Mouse (Mus musculus) heart, embryonic 14.5 days (tissue): ENCODE measurements around the gene Lama5. TPM values are rescaled to one million over a fixed set of nuclear protein-coding genes. Genes with fewer than 3 reads are reported as not detected.

Experiments
- ATAC-seq: fragments of 200-750 bp; cut with Nextera tagmentation; 2 replicates; pipeline ENCODE4 v1.8.0; 2017; ENCODE audit warnings: low read depth, moderate TSS enrichment; ENCODE audit not compliant: insufficient number of reproducible peaks, insufficient read depth, low FRiP score
- H3K27ac ChIP-seq, 2 experiments: fragments of 200-500 bp in 1 of 2; fragments of 300-500 bp in 1 of 2; sonication (generic) in 1 of 2; replicated peaks in 1 of 2; 2 replicates each; pipeline ENCODE4 v1.5.1; 2012 to 2014; ENCODE audit warnings: low read depth in 2 of 2, low read length in 2 of 2, control low read depth in 1 of 2, mild to moderate bottlenecking in 1 of 2, mixed read lengths in 1 of 2; ENCODE audit not compliant: control insufficient read depth in 1 of 2, insufficient read depth in 1 of 2
- H3K27me3 ChIP-seq: fragments of 300-500 bp; sonication (generic); 2 replicates; pipeline ENCODE4 v1.6.1; 2014; ENCODE audit warnings: mild to moderate bottlenecking, low read length, control low read depth; ENCODE audit not compliant: control insufficient read depth, insufficient read depth
- H3K36me3 ChIP-seq: fragments of 300-500 bp; sonication (generic); 2 replicates; pipeline ENCODE4 v1.6.1; 2014; ENCODE audit warnings: mild to moderate bottlenecking, control low read depth, low read length, mixed read lengths; ENCODE audit not compliant: control insufficient read depth, insufficient read depth
- H3K4me1 ChIP-seq, 2 experiments: fragments of 200-500 bp in 1 of 2; fragments of 300-500 bp in 1 of 2; sonication (generic) in 1 of 2; 2 replicates each; pipeline ENCODE4 v1.6.1; 2012 to 2014; ENCODE audit warnings: low read length in 2 of 2, control low read depth in 1 of 2, mixed read lengths in 1 of 2; ENCODE audit not compliant: control insufficient read depth in 2 of 2, insufficient read depth in 2 of 2
- H3K4me2 ChIP-seq: fragments of 300-500 bp; sonication (generic); 2 replicates; pipeline ENCODE4 v1.6.1; 2014; ENCODE audit warnings: mild to moderate bottlenecking, low read length
- H3K4me3 ChIP-seq, 2 experiments: fragments of 200-500 bp in 1 of 2; fragments of 300-500 bp in 1 of 2; sonication (generic) in 1 of 2; 2 replicates each; pipeline ENCODE4 v1.5.1; 2012 to 2014; ENCODE audit warnings: low read length in 2 of 2, mild to moderate bottlenecking in 2 of 2, control low read depth in 1 of 2, low read depth in 1 of 2, moderate library complexity in 1 of 2; ENCODE audit not compliant: control insufficient read depth in 1 of 2, insufficient read depth in 1 of 2
- H3K9ac ChIP-seq: fragments of 300-500 bp; sonication (generic); 2 replicates; pipeline ENCODE4 v1.6.1; 2014; ENCODE audit warnings: mild to moderate bottlenecking, low read length
- H3K9me3 ChIP-seq: fragments of 300-500 bp; sonication (generic); 2 replicates; pipeline ENCODE4 v1.6.1; 2016; ENCODE audit warnings: low read length, control low read depth; ENCODE audit not compliant: control insufficient read depth
- WGBS: fragments of 180-500 bp; shearing (Covaris S2); extraction: QIAGEN DNeasy Blood & Tissue Kit; methylation state at CpG from one replicate; pipeline ENCODE4 v1.1.7; 2014; 5-methylcytosine and 5-hydroxymethylcytosine counted together
- polyA plus RNA-seq: library from polyadenylated mRNA; unstranded; fragments of >200 nt; fragmentation: Nextera tagmentation; extraction: Ambion mirVana; gene quantifications from 2 replicates; pipeline ENCODE4 v1.2.1, GENCODE M21; 2014

The Lama5 gene
- polyA plus RNA-seq, 1 experiment from 2014 or later = 32.7 TPM

DNA sequence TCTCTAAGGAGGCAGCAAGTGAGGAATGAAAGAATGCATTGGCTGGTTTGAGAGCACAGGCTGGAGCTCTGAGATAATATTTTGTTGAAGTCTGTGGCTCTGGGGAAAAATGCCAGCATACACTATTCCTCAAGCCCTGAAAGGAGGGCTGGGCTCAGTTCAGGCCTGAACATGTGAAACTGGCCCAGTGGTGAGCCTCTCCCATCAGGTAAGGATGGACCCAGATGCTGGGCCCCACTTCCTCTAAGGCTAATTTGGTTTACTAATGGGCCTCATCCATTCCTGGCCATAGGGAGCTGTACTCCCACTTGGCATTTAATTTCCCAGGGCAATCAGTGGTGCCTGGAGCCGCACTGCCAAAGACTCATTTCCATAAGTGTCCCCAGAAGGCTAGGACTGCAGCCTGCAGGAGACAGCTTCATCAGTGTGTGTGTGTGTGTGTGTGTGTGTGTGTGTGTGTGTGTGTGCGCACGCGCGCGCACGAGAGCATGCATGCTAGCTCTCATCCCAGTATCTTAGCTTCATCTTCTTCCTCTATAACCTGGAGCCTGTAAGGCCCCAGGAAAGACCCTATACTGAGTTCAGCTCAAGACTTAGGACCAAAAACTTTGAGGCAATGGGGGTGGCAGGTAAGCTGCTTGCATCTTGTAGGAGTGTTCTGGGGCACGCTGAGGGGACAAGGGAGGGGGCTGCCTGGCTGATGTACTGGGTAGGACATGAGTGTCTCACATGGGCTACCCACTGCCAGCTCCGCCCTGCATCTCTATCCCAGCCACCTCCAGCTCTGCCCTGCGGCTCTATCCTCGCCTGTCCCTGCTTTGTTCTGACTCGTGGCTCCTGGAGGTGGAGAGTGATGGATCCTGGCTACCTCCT, 20.3 kb downstream of the Lama5 start:
- Histone ChIP-seq H3K4me2 (no peak overlapping the region), H3K27me3 (no peaks in the 10 kb centered on the region), H3K9ac (no peak overlapping the region), H3K4me3 (no peak overlapping the region), H3K4me1 (peaks cover 5 to 6% of the 10 kb centered on the region in 2 experiments; a peak in 1 of 4 replicates), H3K27ac (no peak overlapping the region), H3K9me3 (no peaks in the 10 kb centered on the region), H3K36me3 (peaks cover 28% of the 10 kb centered on the region)
- no peak for ATAC-seq
- WGBS = 86% methylated on average over 12 of the region's 12 CpGs

DNA sequence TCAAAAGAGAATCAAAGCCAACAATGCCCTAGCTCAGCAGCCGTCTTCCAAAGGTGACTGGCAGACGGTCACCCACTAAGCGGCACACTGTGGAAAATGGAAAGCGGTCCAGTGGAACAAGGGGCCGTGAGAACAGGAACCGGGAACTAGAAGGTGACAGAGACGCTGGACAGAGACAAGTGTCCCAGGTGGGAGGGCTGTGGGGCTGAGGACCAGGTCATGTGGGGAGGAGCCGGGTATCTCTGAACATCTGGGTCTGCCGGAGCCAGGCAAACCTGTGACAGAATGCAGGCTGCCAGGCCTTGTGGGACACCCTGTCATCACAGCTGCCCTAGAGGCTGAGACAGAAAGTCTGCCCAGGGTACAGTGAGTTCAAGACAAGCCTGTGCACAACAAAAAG, 21.2 kb downstream of the Lama5 start:
- Histone ChIP-seq H3K9ac (no peak overlapping the region), H3K36me3 (peaks cover 28% of the 10 kb centered on the region), H3K27me3 (no peaks in the 10 kb centered on the region), H3K4me2 (no peak overlapping the region), H3K4me3 (no peak overlapping the region), H3K4me1 (peaks cover 5 to 6% of the 10 kb centered on the region in 2 experiments; a peak in 1 of 4 replicates), H3K27ac (no peak overlapping the region), H3K9me3 (no peaks in the 10 kb centered on the region)
- WGBS = 58% methylated on average over 9 of the region's 9 CpGs
- ATAC-seq = no peak

DNA sequence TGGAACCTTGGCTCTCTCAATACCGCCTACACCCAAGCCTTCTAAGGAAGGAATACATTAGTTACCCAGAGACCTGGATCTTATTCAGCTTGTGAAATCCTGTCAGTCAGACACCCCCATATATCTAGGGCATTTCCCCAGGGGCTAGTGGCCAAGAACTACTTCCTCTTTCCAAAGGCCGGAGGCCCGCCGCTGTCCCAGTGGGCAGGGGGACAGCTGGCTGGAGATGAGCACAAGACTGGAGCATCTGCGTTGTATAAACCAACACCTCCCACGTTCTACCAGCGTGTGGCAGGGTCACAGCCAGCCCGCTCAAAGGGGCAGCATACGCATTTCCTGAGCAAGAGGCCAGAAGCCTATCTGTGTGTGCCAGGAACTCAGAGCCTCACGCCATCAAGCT, 22.9 kb downstream of the Lama5 start:
- Histone ChIP-seq H3K27ac (no peak overlapping the region), H3K36me3 (peaks cover 35% of the 10 kb centered on the region), H3K9me3 (no peaks in the 10 kb centered on the region), H3K27me3 (no peaks in the 10 kb centered on the region), H3K4me3 (no peak overlapping the region), H3K4me2 (no peak overlapping the region), H3K4me1 (peaks cover 2% of the 10 kb centered on the region in 2 experiments; a peak in 1 of 4 replicates), H3K9ac (no peak overlapping the region)
- WGBS = 76% methylated on average over 10 of the region's 10 CpGs
- ATAC-seq = no peak

DNA sequence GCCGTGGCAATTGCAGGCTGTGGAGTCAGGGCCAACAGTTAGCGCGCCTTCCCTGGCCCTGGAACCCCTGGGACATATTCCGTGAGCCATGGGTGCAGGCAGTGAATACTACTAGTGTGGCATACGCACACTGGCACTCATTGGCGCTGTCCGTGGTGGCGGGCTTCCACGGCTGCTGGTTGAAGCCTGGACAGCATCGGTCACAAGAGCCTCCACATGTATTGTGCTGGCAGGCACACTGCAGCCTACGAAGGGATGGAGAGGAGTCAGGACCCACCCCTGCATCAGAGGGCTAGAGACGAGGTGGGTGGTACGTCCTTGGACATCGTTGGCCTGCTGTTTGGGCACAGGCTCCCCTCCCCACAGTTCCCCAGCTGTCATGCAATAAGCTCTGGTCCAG, 23.4 kb downstream of the Lama5 start:
- Histone ChIP-seq H3K36me3 (peaks cover 36% of the 10 kb centered on the region), H3K27ac (no peak overlapping the region), H3K9me3 (no peaks in the 10 kb centered on the region), H3K4me3 (no peak overlapping the region), H3K27me3 (no peaks in the 10 kb centered on the region), H3K9ac (no peak overlapping the region), H3K4me1 (peaks cover 0 to 2% of the 10 kb centered on the region in 2 experiments; a peak in 1 of 4 replicates), H3K4me2 (no peak overlapping the region)
- ATAC-seq = no peak
- WGBS = 90% methylated on average over 14 of the region's 14 CpGs

DNA sequence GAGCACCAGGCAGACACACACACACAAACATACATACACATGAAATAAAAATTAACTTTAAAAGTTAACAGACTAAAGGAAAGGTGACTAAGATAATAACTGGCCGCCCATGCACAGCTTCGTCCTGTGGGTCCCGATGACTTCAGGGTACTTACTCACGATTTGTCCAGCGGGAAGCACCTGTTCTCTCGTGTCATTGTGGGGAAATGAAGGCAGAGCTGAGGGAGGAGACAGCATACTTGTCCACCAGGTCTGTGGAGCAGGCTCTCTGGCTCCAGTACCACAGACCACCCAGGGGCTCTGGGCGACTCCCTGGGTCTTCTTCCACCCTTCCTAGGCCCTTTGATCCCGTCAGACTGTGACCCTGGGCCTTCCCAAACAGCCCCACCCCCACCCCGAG, 24.4 kb downstream of the Lama5 start:
- Histone ChIP-seq H3K36me3 (peaks cover 33% of the 10 kb centered on the region), H3K4me1 (peaks cover 0 to 2% of the 10 kb centered on the region in 2 experiments; a peak in 1 of 4 replicates), H3K4me2 (no peak overlapping the region), H3K9me3 (no peaks in the 10 kb centered on the region), H3K27me3 (no peaks in the 10 kb centered on the region), H3K27ac (no peak overlapping the region), H3K4me3 (no peak overlapping the region), H3K9ac (no peak overlapping the region)
- WGBS = 79% methylated on average over 9 of the region's 9 CpGs
- ATAC-seq = no peak

DNA sequence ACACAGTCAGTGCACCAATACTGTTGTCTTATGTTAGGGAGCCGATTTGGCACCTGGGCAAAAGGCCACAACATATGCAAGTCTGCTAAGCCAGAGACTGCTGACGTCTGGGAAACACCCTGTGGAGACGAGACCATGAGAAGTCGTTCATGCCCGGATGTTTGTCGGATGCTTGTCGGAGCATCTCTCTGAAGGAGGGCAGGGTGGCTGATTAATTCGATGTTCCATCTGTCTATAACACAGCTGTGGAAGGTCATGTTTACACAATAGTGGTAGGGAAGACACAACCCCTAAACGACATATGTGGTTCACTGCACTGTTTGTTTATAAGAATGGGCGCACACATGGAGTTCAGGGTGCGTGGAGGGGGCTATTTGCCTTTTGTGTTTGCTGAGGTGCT, 25.0 kb downstream of the Lama5 start:
- Histone ChIP-seq H3K4me3 (no peak overlapping the region), H3K9me3 (no peaks in the 10 kb centered on the region), H3K36me3 (peaks cover 38% of the 10 kb centered on the region), H3K27me3 (no peaks in the 10 kb centered on the region), H3K9ac (no peak overlapping the region), H3K4me2 (no peak overlapping the region), H3K4me1 (peaks cover 0 to 2% of the 10 kb centered on the region in 2 experiments; a peak in 1 of 4 replicates), H3K27ac (no peak overlapping the region)
- WGBS = 83% methylated on average over 11 of the region's 11 CpGs
- ATAC-seq = no peak

DNA sequence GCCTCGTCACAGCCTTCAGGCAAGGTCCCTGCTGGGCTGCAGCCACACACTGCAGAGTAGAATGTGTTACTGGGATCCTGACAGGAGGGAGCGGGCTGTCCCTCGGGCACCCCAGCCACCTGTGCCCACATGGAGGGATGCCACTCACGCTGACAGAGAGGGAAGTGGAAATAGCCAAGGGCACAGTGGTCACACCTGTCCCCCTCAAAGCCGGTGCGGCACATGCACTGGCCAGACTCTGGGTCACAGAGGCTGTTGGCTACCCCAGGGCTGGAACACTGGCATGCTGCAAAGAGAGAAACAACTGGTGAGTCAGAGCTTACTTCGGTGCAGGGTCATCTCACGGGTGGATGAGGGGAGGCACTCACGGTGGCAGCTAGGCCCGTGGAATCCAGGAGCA, 26.9 kb downstream of the Lama5 start:
- no peaks in the 10 kb centered on the region for H3K9me3 ChIP-seq
- no peak overlapping the region for H3K27ac ChIP-seq
- no peak overlapping the region for H3K4me3 ChIP-seq
- ATAC-seq = no peak
- H3K9ac ChIP-seq = no peak overlapping the region
- no peaks in the 10 kb centered on the region for H3K27me3 ChIP-seq
- WGBS = 95% methylated on average over 10 of the region's 10 CpGs
- H3K36me3 ChIP-seq = peaks cover 56% of the 10 kb centered on the region
- H3K4me1 ChIP-seq = no peaks in the 10 kb centered on the region
- H3K4me2 ChIP-seq = no peak overlapping the region
